Mouse (Mus musculus) embryonic fibroblast, embryonic 13.5 days (primary cell): Measurements from ENCODE around the gene Khdc4. TPM values are rescaled to one million over a fixed set of nuclear protein-coding genes. Genes with fewer than 3 reads are reported as not detected.

Experiments
- H3K27ac ChIP-seq: 2 replicates; pipeline ENCODE4 v1.5.1; 2012; ENCODE audit warnings: low read length, control low read depth, inconsistent platforms; ENCODE audit not compliant: insufficient read depth
- H3K4me1 ChIP-seq: 2 replicates; pipeline ENCODE4 v1.6.1; 2011; ENCODE audit warnings: low read length; ENCODE audit not compliant: control insufficient read depth, insufficient read depth
- H3K4me3 ChIP-seq: 2 replicates; pipeline ENCODE4 v1.5.1; 2011; ENCODE audit warnings: mild to moderate bottlenecking, control low read depth, low read length; ENCODE audit not compliant: insufficient read depth
- CTCF ChIP-seq: IDR thresholded peaks from 2 replicates; pipeline ENCODE4 v1.5.1; 2011; ENCODE audit warnings: mild to moderate bottlenecking, control low read depth, low read length, moderate library complexity, borderline replicate concordance; ENCODE audit not compliant: insufficient read depth
- POLR2A ChIP-seq: IDR thresholded peaks from 2 replicates; pipeline ENCODE4 v1.6.1; 2011; ENCODE audit warnings: low read depth, mild to moderate bottlenecking, control low read depth, low read length, moderate library complexity
- polyA plus RNA-seq: library from polyadenylated mRNA; stranded (reverse); fragments of >200 nt; gene quantifications from 2 replicates; pipeline ENCODE4 v1.2.4, GENCODE M21; 2011; ENCODE audit warnings: low read depth; ENCODE audit not compliant: missing spikeins, insufficient read length

The Khdc4 gene
- polyA plus RNA-seq, 1 experiment: 68.9 TPM

DNA sequence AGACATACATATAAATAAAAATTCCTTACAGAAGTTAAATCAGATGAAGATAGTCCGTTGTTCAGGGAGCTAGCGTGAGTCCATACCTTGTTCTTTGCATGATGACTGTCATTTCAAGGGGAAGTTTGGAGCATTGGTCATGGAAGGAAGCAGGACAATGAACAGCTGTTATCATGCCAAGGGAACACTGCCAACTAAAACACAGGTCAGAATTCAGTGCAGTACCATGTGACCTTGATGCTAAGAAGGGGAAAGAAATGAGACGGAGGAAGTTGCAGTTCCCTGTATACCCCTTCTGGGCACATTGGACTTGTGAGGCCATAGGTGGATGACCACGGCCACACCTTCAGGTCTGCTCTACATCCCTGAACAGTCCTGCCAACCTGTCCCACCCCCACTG lies 31.0 kb upstream of the Khdc4 start:
- H3K4me3 ChIP-seq: no peak overlapping the region
- TF ChIP-seq POLR2A: no peak
- no peak for TF ChIP-seq CTCF
- H3K4me1 ChIP-seq: peaks cover 5% of the 10 kb centered on the region
- H3K27ac ChIP-seq: no peak overlapping the region

DNA sequence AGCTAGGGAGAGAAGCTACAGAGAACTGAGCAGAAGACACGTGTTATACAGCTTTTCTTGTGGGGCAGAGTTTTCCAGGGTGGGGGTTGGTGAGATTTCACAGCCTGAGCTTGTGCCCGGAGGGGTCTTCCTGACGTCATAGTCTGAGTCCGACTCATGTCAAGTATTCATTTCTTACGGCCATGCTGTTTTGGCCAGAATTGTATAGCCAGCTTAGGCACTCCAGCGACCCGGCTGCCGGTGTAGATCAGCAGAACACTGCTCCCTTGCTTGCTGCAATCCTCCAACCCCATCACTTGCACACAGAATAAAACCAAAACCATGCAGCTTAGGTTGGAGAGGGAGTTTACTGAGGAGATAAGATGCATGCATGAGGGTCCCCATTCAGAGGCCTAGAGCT lies 30.0 kb upstream of the Khdc4 start:
- Histone ChIP-seq H3K4me3 (no peak overlapping the region), H3K27ac (no peak overlapping the region), H3K4me1 (peaks cover 5% of the 10 kb centered on the region)
- TF ChIP-seq POLR2A: no peak

DNA sequence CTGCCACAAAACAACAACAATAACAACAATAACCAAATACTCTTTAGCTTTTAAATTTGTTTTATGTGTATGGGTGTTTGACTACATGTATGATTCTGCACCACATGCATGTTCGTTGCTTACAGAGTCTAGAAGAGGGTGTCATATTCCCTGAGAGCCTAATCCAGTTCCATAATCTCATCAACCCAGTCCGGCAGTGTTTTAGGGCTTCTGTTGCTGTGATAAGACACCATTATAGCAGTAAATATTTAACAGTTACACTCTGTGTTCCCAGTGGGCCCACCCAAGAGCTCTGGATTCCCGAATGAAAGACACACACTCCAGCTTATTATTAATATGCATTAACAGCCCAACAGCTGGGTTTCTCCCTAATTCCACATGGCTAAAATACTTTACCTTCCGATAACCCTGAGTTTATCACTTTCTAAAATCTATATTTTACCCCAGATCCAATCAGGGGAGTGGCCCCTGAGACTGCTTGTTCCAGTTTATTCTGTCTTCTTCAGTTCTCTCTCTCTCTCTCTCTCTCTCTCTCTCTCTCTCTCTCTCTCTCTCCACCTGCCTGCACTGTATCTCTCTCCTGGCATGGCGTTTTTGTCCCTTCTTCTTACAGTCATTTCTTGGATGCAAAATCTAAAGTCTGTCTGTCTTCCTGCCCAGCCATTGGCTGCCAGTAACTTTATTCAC lies 27.0 kb upstream of the Khdc4 start:
- no peak overlapping the region for H3K27ac ChIP-seq
- H3K4me3 ChIP-seq: no peak overlapping the region
- TF ChIP-seq CTCF: no peak
- TF ChIP-seq POLR2A: no peak
- peaks cover 5% of the 10 kb centered on the region for H3K4me1 ChIP-seq

DNA sequence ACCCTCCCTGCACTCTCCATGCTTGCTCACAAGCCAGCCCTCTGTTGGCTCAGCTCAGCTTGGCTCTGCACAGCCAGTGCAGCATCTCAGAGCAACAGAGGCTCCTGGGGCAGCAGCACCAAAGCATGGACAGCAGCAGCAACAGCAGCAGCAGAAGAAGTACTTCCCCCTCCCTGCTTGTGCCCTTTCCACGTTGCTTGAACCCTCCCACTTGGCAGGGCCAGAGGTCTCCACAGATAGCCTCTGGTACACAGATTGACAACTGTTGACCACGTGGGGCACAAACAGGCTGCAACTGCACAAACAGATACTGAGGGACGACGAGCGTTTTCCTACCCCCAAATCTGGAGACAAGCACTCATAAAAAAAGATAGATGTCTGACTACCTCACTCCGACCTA lies 25.8 kb upstream of the Khdc4 start:
- TF ChIP-seq CTCF (no peak), POLR2A (no peak)
- Histone ChIP-seq H3K4me1 (no peaks in the 10 kb centered on the region), H3K4me3 (no peak overlapping the region), H3K27ac (no peak overlapping the region)

DNA sequence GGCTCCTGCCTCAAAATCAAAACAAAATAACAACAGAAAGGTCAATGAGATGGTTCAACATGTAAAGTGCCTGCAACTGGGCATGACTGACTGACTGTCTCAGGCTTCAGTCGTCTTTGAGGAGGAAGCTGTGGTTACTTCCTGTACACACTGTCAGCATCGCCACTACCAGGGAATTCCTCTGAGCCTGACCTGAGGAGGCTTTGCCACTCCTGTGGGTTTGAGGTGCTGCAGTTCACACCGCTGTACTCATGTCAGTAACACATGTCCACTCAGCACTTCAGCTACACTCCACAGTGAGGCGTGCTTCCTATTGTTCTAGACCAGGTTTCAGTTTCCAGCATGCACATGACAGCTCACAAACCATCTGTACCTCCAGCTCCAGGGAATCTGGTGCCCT lies 21.5 kb upstream of the Khdc4 start:
- Histone ChIP-seq H3K27ac (no peak overlapping the region), H3K4me1 (no peaks in the 10 kb centered on the region), H3K4me3 (no peak overlapping the region)
- TF ChIP-seq POLR2A (no peak), CTCF (no peak)

DNA sequence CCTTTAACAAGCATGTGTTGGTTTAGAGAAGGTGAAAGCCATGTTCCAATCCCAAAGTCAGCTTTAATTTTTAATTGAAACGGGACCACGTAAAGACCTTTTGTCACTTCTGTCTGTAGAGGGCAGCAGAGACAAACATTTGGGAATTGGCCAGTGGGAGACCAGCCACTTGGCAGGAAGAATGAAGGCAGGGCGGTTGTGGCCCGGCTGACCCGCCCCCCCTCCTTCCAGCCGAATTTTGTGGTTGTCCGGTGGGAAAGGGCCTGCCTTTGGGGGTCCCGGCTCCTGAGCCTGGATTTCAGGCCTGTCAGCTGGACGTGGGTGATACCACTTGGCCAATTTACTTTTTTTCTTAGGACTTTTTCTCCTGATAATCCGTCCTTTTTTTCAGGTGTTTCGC lies 8.2 kb upstream of the Khdc4 start:
- Histone ChIP-seq H3K27ac (no peak overlapping the region), H3K4me3 (peak overlapping the region; percentile 12; the same call in 1 of the 2 replicates), H3K4me1 (no peaks in the 10 kb centered on the region)
- no peak for TF ChIP-seq POLR2A
- TF ChIP-seq CTCF: peak; percentile 18; the same call in 1 of the 2 replicates

DNA sequence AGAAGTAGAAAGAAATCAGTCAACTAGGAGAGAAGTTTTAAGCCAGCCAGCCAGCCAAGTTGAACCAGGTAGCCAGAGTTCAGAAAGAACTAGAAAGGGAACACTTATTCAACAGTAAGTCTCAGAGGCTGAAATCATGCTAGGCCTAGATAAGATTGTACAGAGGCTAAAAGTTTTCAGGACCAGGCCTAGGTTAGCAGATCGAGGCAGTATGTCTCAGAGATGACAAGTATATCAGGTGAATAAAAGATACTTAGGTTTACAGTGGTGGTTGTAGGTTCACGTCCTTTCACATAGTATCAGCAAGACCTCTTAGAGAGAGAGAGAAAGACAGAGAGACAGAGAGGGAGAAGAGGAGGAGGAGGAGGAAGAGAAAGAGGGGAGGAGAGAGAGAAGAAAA lies 1.8 kb upstream of the Khdc4 start:
- no peak overlapping the region for H3K27ac ChIP-seq
- TF ChIP-seq CTCF (no peak), POLR2A (no peak)
- no peak overlapping the region for H3K4me3 ChIP-seq
- peaks cover 3% of the 10 kb centered on the region for H3K4me1 ChIP-seq

DNA sequence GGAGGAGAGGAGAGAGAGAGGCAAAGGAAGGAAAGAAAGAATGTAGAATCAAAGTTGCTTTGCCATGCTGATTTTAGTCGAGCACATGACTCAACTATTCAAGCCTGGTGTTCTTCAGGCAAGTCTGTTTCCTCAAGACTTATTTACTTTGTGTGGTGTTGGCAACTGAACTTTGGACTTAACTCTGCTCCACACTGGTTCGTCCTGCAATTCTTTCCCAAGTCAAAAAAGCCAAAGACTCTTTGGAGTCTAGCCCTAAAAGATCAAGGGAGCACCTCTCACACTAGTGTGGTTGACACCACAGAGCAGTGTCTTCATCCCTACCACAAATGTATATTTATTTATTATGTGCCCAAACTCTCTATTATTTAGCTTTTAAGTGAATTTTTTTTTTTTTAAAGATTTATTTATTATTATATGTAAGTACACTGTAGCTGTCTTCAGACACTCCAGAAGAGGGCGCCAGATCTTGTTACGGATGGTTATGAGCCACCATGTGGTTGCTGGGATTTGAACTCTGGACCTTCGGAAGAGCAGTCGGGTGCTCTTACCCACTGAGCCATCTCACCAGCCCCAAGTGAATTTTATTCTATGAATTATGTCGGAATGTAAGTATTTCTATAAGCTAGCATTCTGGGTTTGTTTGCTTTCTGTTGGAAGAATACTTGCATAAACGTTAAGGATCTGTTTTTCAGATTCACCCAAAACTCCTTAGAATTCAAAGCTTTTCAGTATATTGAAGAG lies 1.2 kb upstream of the Khdc4 start:
- peaks cover 3% of the 10 kb centered on the region for H3K4me1 ChIP-seq
- H3K27ac ChIP-seq: peak overlapping the region; percentile 84
- TF ChIP-seq CTCF (no peak), POLR2A (no peak)
- H3K4me3 ChIP-seq: no peak overlapping the region

DNA sequence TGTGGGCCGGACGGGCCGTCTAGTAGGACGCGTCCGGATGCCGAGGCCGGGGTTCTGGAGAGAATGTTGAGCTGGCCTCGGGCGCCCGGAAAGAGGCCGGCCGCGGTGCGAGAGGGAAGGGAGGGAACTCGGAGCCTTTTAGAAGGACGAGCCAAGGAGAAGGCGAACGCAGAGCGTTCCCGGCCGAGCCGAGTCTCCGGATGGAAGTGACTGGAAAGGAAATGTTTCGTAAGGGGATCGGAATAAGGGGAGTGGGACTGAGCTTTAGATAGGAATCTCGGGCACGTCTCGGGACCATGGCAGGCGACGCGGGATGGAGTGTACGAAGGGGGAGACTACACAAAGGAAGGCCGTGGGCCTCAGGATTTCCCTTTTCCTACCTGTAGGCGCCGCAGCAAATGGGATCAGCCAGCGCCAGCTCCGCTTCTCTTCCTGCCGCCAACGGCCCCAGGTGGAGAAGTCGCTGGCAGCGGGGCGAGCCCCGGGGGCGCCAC lies 402 bp downstream of the Khdc4 start:
- Histone ChIP-seq H3K4me3 (peak overlapping the region; percentile 98), H3K4me1 (peaks cover 3% of the 10 kb centered on the region), H3K27ac (peak overlapping the region; percentile 86)
- TF ChIP-seq CTCF: no peak
- TF ChIP-seq POLR2A: no peak

DNA sequence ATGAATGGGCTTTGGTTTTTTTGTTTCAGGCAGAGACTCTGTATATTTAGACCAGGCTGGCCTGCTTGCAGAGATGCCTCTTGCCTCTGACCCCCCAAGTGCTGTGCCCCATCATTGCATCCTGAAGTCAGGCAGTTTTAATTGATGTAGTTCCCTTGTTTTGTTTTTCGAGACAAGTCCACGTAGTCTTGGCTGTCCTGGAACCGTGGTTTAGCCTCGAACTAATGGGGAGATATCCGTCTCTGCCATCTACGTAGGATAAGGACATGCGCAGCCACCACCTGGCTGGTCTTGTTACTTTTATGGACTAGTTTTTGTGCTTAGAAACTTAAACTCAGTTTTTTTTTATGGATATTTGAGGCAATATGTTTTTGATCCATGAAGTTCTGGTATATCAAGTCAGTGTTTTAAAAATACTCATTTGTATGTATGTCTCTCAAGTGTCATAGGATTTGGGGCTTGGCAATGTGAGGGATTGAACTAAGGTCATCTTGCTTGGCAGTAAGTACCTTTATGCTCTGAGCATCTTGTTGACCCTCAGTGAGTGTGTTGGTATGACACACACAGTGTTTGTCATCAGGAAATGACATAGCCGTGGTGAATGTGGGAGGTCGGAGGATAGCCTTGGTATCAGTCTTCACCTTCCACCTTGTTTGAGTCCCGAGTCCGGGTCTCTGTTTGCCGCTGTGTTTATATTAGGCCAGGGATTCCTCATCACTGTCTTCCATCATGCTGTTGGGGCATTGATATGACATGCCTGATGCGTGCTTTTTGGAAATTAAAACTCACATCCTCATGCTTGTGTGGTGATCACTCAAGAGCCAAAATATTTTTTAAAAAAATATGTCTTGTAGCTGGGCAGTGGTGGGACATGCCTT lies 1.4 kb downstream of the Khdc4 start:
- peak overlapping the region; percentile 98 for H3K4me3 ChIP-seq
- H3K27ac ChIP-seq: no peak overlapping the region
- no peak for TF ChIP-seq CTCF
- TF ChIP-seq POLR2A: no peak
- peaks cover 3% of the 10 kb centered on the region for H3K4me1 ChIP-seq
